Mouse (Mus musculus) testis, adult 2 months (tissue): ENCODE results near the gene Smap1.

Experiments
- CTCF ChIP-seq: fragments of 200-500 bp; IDR thresholded peaks from 2 replicates; pipeline ENCODE4 v1.5.1; 2012; ENCODE audit warnings: low read depth, mild to moderate bottlenecking, inconsistent platforms, low read length, moderate library complexity; ENCODE audit not compliant: control insufficient read depth, insufficient read depth, insufficient replicate concordance
- POLR2A ChIP-seq: fragments of 200-500 bp; IDR thresholded peaks from 2 replicates; pipeline ENCODE4 v1.6.1; 2012; ENCODE audit warnings: low read depth, mild to moderate bottlenecking, inconsistent platforms, low read length, moderate library complexity; ENCODE audit not compliant: control insufficient read depth

DNA sequence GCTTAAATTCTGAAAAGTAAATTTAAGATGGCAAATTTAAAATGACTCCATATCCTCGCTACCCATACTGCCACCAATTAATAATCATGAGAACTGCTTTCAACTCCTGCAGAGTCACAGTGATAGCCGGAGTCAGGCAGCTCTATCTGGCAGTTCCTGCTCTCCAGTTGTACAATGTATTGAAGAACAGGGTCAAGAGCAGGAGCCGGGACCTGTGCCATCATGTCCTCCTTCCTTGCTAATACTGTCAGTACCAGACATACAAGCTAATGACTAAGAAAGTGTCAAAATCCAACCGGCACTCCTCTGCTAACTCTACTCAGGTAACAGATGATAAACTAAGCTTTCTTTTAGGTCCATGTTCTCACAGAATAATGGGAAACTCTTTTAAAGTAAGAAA, 3.0 kb downstream of the Smap1 start:
- TF ChIP-seq CTCF (no peak), POLR2A (no peak)
